Mouse (Mus musculus) CH12.LX (cell line): Measurements from ENCODE around the gene Pamr1. TPM values are rescaled to one million over a fixed set of nuclear protein-coding genes. Genes with fewer than 3 reads are reported as not detected.
A peak's percentile ranks its signal among the peaks of the same experiment; 100 is the strongest.

Source experiments
- DNase-seq: peaks from one replicate; pipeline ENCODE4 v3.0.0-alpha.2; 2013; ENCODE audit errors: extremely low read depth
- H3K27ac ChIP-seq: 2 replicates; pipeline ENCODE4 v1.5.1; 2012; ENCODE audit warnings: low read depth, mild to moderate bottlenecking, control low read depth, moderate library complexity; ENCODE audit not compliant: insufficient read depth
- H3K27me3 ChIP-seq: replicated peaks from 2 replicates; pipeline ENCODE3; 2012; ENCODE audit warnings: inconsistent platforms
- H3K36me3 ChIP-seq, 2 experiments: replicated peaks in 1 of 2; 2 replicates each; pipeline versions ENCODE3 to v1.6.1; 2012; ENCODE audit warnings: inconsistent platforms in 1 of 2, low read length in 1 of 2, mild to moderate bottlenecking in 1 of 2, mixed read lengths in 1 of 2, moderate library complexity in 1 of 2; ENCODE audit not compliant: control insufficient read depth in 1 of 2, insufficient read depth in 1 of 2
- H3K4me1 ChIP-seq, 2 experiments: 2 replicates each; pipeline ENCODE4 v1.6.1; 2012; ENCODE audit warnings: inconsistent platforms in 1 of 2, moderate library complexity in 1 of 2; ENCODE audit not compliant: insufficient read depth in 2 of 2, control insufficient read depth in 1 of 2
- H3K4me2 ChIP-seq: 2 replicates; pipeline ENCODE4 v1.6.1; 2012; ENCODE audit warnings: low read depth, mild to moderate bottlenecking, control low read depth; ENCODE audit not compliant: poor library complexity, insufficient read depth, severe bottlenecking
- H3K4me3 ChIP-seq, 3 experiments: fragments of 150-350 bp in 1 of 3; sonication (generic) in 1 of 3; replicated peaks in 1 of 3; 2 replicates each; pipeline versions ENCODE3 to v1.5.1; 2011 to 2012; ENCODE audit warnings: low read depth in 2 of 3, low read length in 2 of 3, mild to moderate bottlenecking in 2 of 3, moderate library complexity in 2 of 3, control low read depth in 1 of 3, improper control_type of control experiment in 1 of 3, inconsistent platforms in 1 of 3, mixed read lengths in 1 of 3; ENCODE audit not compliant: poor library complexity in 1 of 3
- H3K79me2 ChIP-seq: replicated peaks from 2 replicates; pipeline ENCODE4 v1.6.1; 2012; ENCODE audit warnings: mild to moderate bottlenecking, moderate library complexity; ENCODE audit not compliant: control insufficient read depth, poor library complexity, insufficient read depth, severe bottlenecking; ENCODE audit errors: extremely low read depth
- H3K9ac ChIP-seq: 2 replicates; pipeline ENCODE4 v1.6.1; 2012; ENCODE audit warnings: low read depth, mild to moderate bottlenecking, control low read depth, moderate library complexity; ENCODE audit not compliant: insufficient read depth
- H3K9me3 ChIP-seq: replicated peaks from 2 replicates; pipeline ENCODE3; 2012; ENCODE audit warnings: low read length, inconsistent platforms, mixed read lengths
- CHD1 ChIP-seq: IDR thresholded peaks from 2 replicates; pipeline ENCODE4 v1.6.1; 2012; ENCODE audit warnings: low read depth, low read length, improper control_type of control experiment, inconsistent platforms
- CTCF ChIP-seq, 2 experiments: IDR thresholded peaks in 1 of 2; conservative IDR thresholded peaks in 1 of 2; 2 replicates each; pipeline ENCODE4 v1.5.1; 2011 to 2012; ENCODE audit warnings: low read depth in 2 of 2, low read length in 2 of 2, improper control_type of control experiment in 1 of 2, inconsistent platforms in 1 of 2, mild to moderate bottlenecking in 1 of 2, moderate library complexity in 1 of 2
- E2F4 ChIP-seq: IDR thresholded peaks from 2 replicates; pipeline ENCODE4 v1.6.1; 2011; ENCODE audit warnings: low read depth, low read length, improper control_type of control experiment; ENCODE audit not compliant: insufficient replicate concordance
- ELF1 ChIP-seq: IDR thresholded peaks from 2 replicates; pipeline ENCODE4 v1.6.1; 2014; ENCODE audit warnings: low read depth, mild to moderate bottlenecking, inconsistent platforms, low read length, improper control_type of control experiment
- EP300 ChIP-seq: IDR thresholded peaks from 2 replicates; pipeline ENCODE4 v1.6.1; 2011; ENCODE audit warnings: low read length, improper control_type of control experiment
- ETS1 ChIP-seq: conservative IDR thresholded peaks from 2 replicates; pipeline ENCODE4 v1.6.1; 2012; ENCODE audit warnings: low read depth, mild to moderate bottlenecking, inconsistent platforms, low read length, improper control_type of control experiment, moderate library complexity
- GABPA ChIP-seq: IDR thresholded peaks from 2 replicates; pipeline ENCODE4 v1.6.1; 2012; ENCODE audit warnings: low read depth, low read length, improper control_type of control experiment, inconsistent platforms; ENCODE audit not compliant: insufficient replicate concordance
- HCFC1 ChIP-seq: IDR thresholded peaks from 2 replicates; pipeline ENCODE4 v1.6.1; 2012; ENCODE audit warnings: low read depth, mild to moderate bottlenecking, inconsistent platforms, low read length, improper control_type of control experiment
- IRF4 ChIP-seq: IDR thresholded peaks from 2 replicates; pipeline ENCODE4 v1.6.1; 2014; ENCODE audit warnings: low read depth, mild to moderate bottlenecking, inconsistent platforms, low read length, improper control_type of control experiment
- JUND ChIP-seq: conservative IDR thresholded peaks from 2 replicates; pipeline ENCODE4 v1.6.1; 2011; ENCODE audit warnings: low read depth, low read length, improper control_type of control experiment
- MAFK ChIP-seq: IDR thresholded peaks from 2 replicates; pipeline ENCODE4 v1.6.1; 2011; ENCODE audit warnings: low read length, improper control_type of control experiment; ENCODE audit not compliant: insufficient replicate concordance
- MAZ ChIP-seq: IDR thresholded peaks from 2 replicates; pipeline ENCODE4 v1.6.1; 2012; ENCODE audit warnings: low read depth, mild to moderate bottlenecking, inconsistent platforms, low read length, improper control_type of control experiment, moderate library complexity
- MEF2A ChIP-seq: IDR thresholded peaks from 2 replicates; pipeline ENCODE4 v1.6.1; 2014; ENCODE audit warnings: low read depth, mild to moderate bottlenecking, inconsistent platforms, low read length, improper control_type of control experiment, borderline replicate concordance
- MXI1 ChIP-seq: IDR thresholded peaks from 2 replicates; pipeline ENCODE4 v1.6.1; 2011; ENCODE audit warnings: mild to moderate bottlenecking, low read depth, low read length, improper control_type of control experiment
- PAX5 ChIP-seq: IDR thresholded peaks from 2 replicates; pipeline ENCODE4 v1.6.1; 2012; ENCODE audit warnings: low read length, inconsistent platforms, mixed read lengths
- RAD21 ChIP-seq: IDR thresholded peaks from 2 replicates; pipeline ENCODE4 v1.6.1; 2011; ENCODE audit warnings: low read depth, mild to moderate bottlenecking, low read length, improper control_type of control experiment, moderate library complexity
- RCOR1 ChIP-seq: conservative IDR thresholded peaks from 2 replicates; pipeline ENCODE4 v1.6.1; 2012; ENCODE audit warnings: low read depth, mild to moderate bottlenecking, inconsistent platforms, low read length, improper control_type of control experiment
- SIN3A ChIP-seq: IDR thresholded peaks from 2 replicates; pipeline ENCODE4 v1.6.1; 2012; ENCODE audit warnings: low read length, improper control_type of control experiment, inconsistent platforms
- SMC3 ChIP-seq: IDR thresholded peaks from 2 replicates; pipeline ENCODE4 v1.6.1; 2011; ENCODE audit warnings: low read depth, low read length, improper control_type of control experiment
- TBP ChIP-seq: conservative IDR thresholded peaks from 2 replicates; pipeline ENCODE4 v1.6.1; 2011; ENCODE audit warnings: low read depth, low read length, improper control_type of control experiment
- UBTF ChIP-seq: IDR thresholded peaks from 2 replicates; pipeline ENCODE4 v1.6.1; 2012; ENCODE audit warnings: low read depth, mild to moderate bottlenecking, inconsistent platforms, low read length, improper control_type of control experiment, moderate library complexity
- USF1 ChIP-seq: IDR thresholded peaks from 2 replicates; pipeline ENCODE4 v1.6.1; 2014; ENCODE audit warnings: low read depth, mild to moderate bottlenecking, inconsistent platforms, low read length, improper control_type of control experiment
- USF2 ChIP-seq: conservative IDR thresholded peaks from 2 replicates; pipeline ENCODE4 v1.6.1; 2011; ENCODE audit warnings: low read depth, low read length, improper control_type of control experiment
- ZC3H11A ChIP-seq: IDR thresholded peaks from 2 replicates; pipeline ENCODE4 v1.6.1; 2012; ENCODE audit warnings: low read depth, mild to moderate bottlenecking, inconsistent platforms, low read length, improper control_type of control experiment
- dilution Hi-C: fragments of 300-500 bp; cut with MboI; formaldehyde crosslinking; loops from 2 replicates; pipeline ENCODE4 v1.14.3; 2020; ENCODE audit warnings: low sequenced_read_pairs; ENCODE audit not compliant: extremely low pct_unique_long_range_greater_than_20kb, extremely low pct_ligation_motif_present
- in situ Hi-C: fragments of 300-500 bp; cut with MboI; formaldehyde crosslinking; loops from 3 replicates; pipeline ENCODE4 v1.14.3; 2019; ENCODE audit warnings: low sequenced_read_pairs, low pct_ligation_motif_present, low pct_unique_long_range_greater_than_20kb, mixed read lengths
- polyA plus RNA-seq: library from polyadenylated mRNA; unstranded; fragments of >175 nt; gene quantifications from 2 replicates; pipeline ENCODE4 v1.2.1, GENCODE M21; 2012; ENCODE audit warnings: low read depth; ENCODE audit not compliant: insufficient read length
- total RNA-seq, 2 experiments: library from RNA; depleted of rRNA; stranded (reverse); fragments of 300-350 nt in 1 of 2; fragments of >200 nt in 1 of 2; gene quantifications; 2 replicates each; pipeline ENCODE4 v1.2.3; 2012 to 2014

The Pamr1 gene
- total and polyA plus RNA-seq, 3 experiments, result 0.08 to 0.28 (median 0.24) TPM

GRCm38 (mm10) chr2:102685371-102686107, 135.7 kb downstream of the Pamr1 start:
- no peak overlapping the region; the same call in 1 of the 2 replicates for H3K27ac ChIP-seq
- H3K9me3 ChIP-seq, result no peaks in the 10 kb centered on the region
- H3K4me3 ChIP-seq, result no peak overlapping the region
- TF ChIP-seq GABPA (no peak), HCFC1 (no peak), MAZ (no peak), PAX5 (no peak), MAFK (no peak), RAD21 (peak; percentile 97), EP300 (no peak), JUND (no peak), UBTF (no peak), USF2 (no peak), MEF2A (no peak), RCOR1 (no peak), SMC3 (peak; percentile 95), CHD1 (no peak), ZC3H11A (peak; percentile 75), CTCF (conservative IDR thresholded peaks at IDR 0.05 in 1 of 2, IDR thresholded peaks at IDR 0.05 in 1 of 2; ENCODE audit: low read depth in 2 of 2, low read length in 2 of 2) (peak in 1 of 2 experiments; percentile 86; a peak in 3 of 4 replicates), ETS1 (no peak)
- H3K27me3 ChIP-seq, result no peaks in the 10 kb centered on the region
- dilution Hi-C loops, result no loop called here
- H3K4me1 ChIP-seq, result peaks cover 12 to 44% of the 10 kb centered on the region in 2 experiments
- peak; percentile 65 for DNase-seq
- H3K9ac ChIP-seq, result no peak overlapping the region
- in situ Hi-C loops, result loop anchor here (10.0 kb wide), 2 partner anchors 399 to 659 kb away; no protein-coding TSS in a partner anchor
- no peaks in the 10 kb centered on the region for H3K79me2 ChIP-seq
- H3K36me3 ChIP-seq, result no peaks in the 10 kb centered on the region
- no peak overlapping the region for H3K4me2 ChIP-seq

DNA sequence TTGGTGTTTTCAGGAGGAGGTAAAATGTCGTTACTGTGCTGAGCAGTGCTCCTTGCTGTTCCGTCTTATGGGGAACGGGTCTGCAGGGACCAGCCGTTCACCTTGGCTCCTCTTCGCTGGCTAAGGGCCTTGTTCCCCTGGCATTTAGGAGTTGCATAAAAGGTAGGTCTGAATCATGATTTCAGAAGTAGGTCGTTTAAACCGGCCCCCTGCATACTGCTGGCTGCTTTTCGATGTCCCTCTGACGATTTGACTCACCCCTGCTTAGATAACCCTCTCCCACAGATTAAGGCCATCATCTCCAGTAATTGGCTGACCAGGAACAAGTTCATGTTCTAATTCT, 136.3 kb downstream of the Pamr1 start:
- Histone ChIP-seq H3K27ac (no peak overlapping the region; the same call in 1 of the 2 replicates), H3K79me2 (no peaks in the 10 kb centered on the region), H3K4me2 (no peak overlapping the region), H3K36me3 (no peaks in the 10 kb centered on the region), H3K9me3 (no peaks in the 10 kb centered on the region), H3K4me1 (peaks cover 16 to 49% of the 10 kb centered on the region in 2 experiments), H3K27me3 (no peaks in the 10 kb centered on the region), H3K9ac (no peak overlapping the region), H3K4me3 (no peak overlapping the region)
- dilution Hi-C loops (no loop called here), in situ Hi-C loops (loop anchor here (10.0 kb wide), 2 partner anchors 399 to 659 kb away; no protein-coding TSS in a partner anchor)
- DNase-seq, result no peak
- TF ChIP-seq E2F4, result no peak
- TF ChIP-seq ELF1, result no peak
- TF ChIP-seq SIN3A, result no peak
- TF ChIP-seq USF1, result no peak
- no peak for TF ChIP-seq MXI1
- TF ChIP-seq IRF4, result no peak
- TF ChIP-seq UBTF, result no peak
- no peak for TF ChIP-seq SMC3
- no peak for TF ChIP-seq TBP
